Mouse (Mus musculus) MEL (cell line): ENCODE results near the gene Nup35. TPM values are rescaled to one million over a fixed set of nuclear protein-coding genes. Genes with fewer than 3 reads are reported as not detected.

ENCODE experiments used
- DNase-seq: peaks from one replicate; pipeline ENCODE4 v3.0.0; 2011; ENCODE audit warnings: low read depth, low spot score
- H3K27ac ChIP-seq: 2 replicates; pipeline ENCODE4 v1.5.1; 2012; ENCODE audit warnings: low read depth, mild to moderate bottlenecking, control low read depth, low read length, moderate library complexity; ENCODE audit not compliant: control insufficient read depth
- H3K27me3 ChIP-seq, 2 experiments: fragments of 150-350 bp in 1 of 2; sonication (generic) in 1 of 2; 2 replicates each; pipeline ENCODE4 v1.6.1; 2012; ENCODE audit warnings: low read length in 2 of 2, mild to moderate bottlenecking in 2 of 2, improper control_type of control experiment in 1 of 2, moderate library complexity in 1 of 2; ENCODE audit not compliant: insufficient read depth in 2 of 2, control insufficient read depth in 1 of 2
- H3K36me3 ChIP-seq, 2 experiments: 2 replicates each; pipeline ENCODE4 v1.6.1; 2012 to 2014; ENCODE audit warnings: low read length in 2 of 2, improper control_type of control experiment in 1 of 2, inconsistent platforms in 1 of 2, mild to moderate bottlenecking in 1 of 2; ENCODE audit not compliant: insufficient read depth in 2 of 2, control insufficient read depth in 1 of 2
- H3K4me1 ChIP-seq, 2 experiments: fragments of 150-350 bp in 1 of 2; sonication (generic) in 1 of 2; 2 replicates each; pipeline ENCODE4 v1.6.1; 2012; ENCODE audit warnings: low read length in 2 of 2, improper control_type of control experiment in 1 of 2, mild to moderate bottlenecking in 1 of 2; ENCODE audit not compliant: insufficient read depth in 2 of 2, control insufficient read depth in 1 of 2
- H3K4me3 ChIP-seq, 2 experiments: fragments of 150-350 bp in 1 of 2; sonication (generic) in 1 of 2; 2 replicates each; pipeline ENCODE4 v1.5.1; 2012; ENCODE audit warnings: low read depth in 2 of 2, low read length in 2 of 2, mild to moderate bottlenecking in 2 of 2, moderate library complexity in 2 of 2, control low read depth in 1 of 2, improper control_type of control experiment in 1 of 2; ENCODE audit not compliant: control insufficient read depth in 1 of 2, insufficient read depth in 1 of 2
- H3K79me2 ChIP-seq: 2 replicates; pipeline ENCODE4 v1.6.1; 2012; ENCODE audit warnings: mild to moderate bottlenecking, low read length, moderate library complexity; ENCODE audit not compliant: control insufficient read depth, poor library complexity, insufficient read depth
- H3K9ac ChIP-seq: 2 replicates; pipeline ENCODE4 v1.6.1; 2012; ENCODE audit warnings: low read depth, mild to moderate bottlenecking, control low read depth, low read length, moderate library complexity; ENCODE audit not compliant: control insufficient read depth, poor library complexity, severe bottlenecking
- H3K9me3 ChIP-seq: fragments of 150-350 bp; sonication (generic); replicated peaks from 2 replicates; pipeline ENCODE4 v1.6.1; 2012; ENCODE audit warnings: mild to moderate bottlenecking, low read length, improper control_type of control experiment, moderate library complexity; ENCODE audit not compliant: insufficient read depth
- BHLHE40 ChIP-seq: IDR thresholded peaks from 2 replicates; pipeline ENCODE4 v1.6.1; 2012; ENCODE audit warnings: low read depth, mild to moderate bottlenecking, inconsistent platforms, low read length, improper control_type of control experiment, borderline replicate concordance
- EP300 ChIP-seq, 2 experiments: IDR thresholded peaks; 2 replicates each; pipeline ENCODE4 v1.6.1; 2011; ENCODE audit warnings: improper control_type of control experiment in 2 of 2, low read length in 2 of 2, low read depth in 1 of 2, mild to moderate bottlenecking in 1 of 2
- GATA1 ChIP-seq: IDR thresholded peaks from 2 replicates; pipeline ENCODE4 v1.6.1; 2011; ENCODE audit warnings: low read depth, low read length, improper control_type of control experiment
- HCFC1 ChIP-seq: IDR thresholded peaks from 2 replicates; pipeline ENCODE4 v1.6.1; 2012; ENCODE audit warnings: low read depth, mild to moderate bottlenecking, inconsistent platforms, low read length, improper control_type of control experiment, moderate library complexity
- JUND ChIP-seq: IDR thresholded peaks from 2 replicates; pipeline ENCODE4 v1.6.1; 2011; ENCODE audit warnings: low read depth, mild to moderate bottlenecking, improper control_type of control experiment, low read length
- MAFK ChIP-seq: IDR thresholded peaks from 2 replicates; pipeline ENCODE4 v1.6.1; 2011; ENCODE audit warnings: low read depth, mild to moderate bottlenecking, low read length, improper control_type of control experiment, borderline replicate concordance
- MAX ChIP-seq: IDR thresholded peaks from 2 replicates; pipeline ENCODE4 v1.6.1; 2011; ENCODE audit warnings: low read length, improper control_type of control experiment
- MEF2A ChIP-seq: IDR thresholded peaks from 2 replicates; pipeline ENCODE4 v1.6.1; 2014; ENCODE audit warnings: low read depth, mild to moderate bottlenecking, inconsistent platforms, low read length, improper control_type of control experiment; ENCODE audit not compliant: poor library complexity, insufficient replicate concordance, severe bottlenecking; ENCODE audit errors: extremely low read depth
- POLR2A ChIP-seq, 2 experiments: IDR thresholded peaks; 2 replicates each; pipeline ENCODE4 v1.6.1; 2011 to 2012; ENCODE audit warnings: low read length in 2 of 2, mild to moderate bottlenecking in 2 of 2, control low read depth in 1 of 2, improper control_type of control experiment in 1 of 2, low read depth in 1 of 2, moderate library complexity in 1 of 2; ENCODE audit not compliant: control insufficient read depth in 1 of 2, insufficient read depth in 1 of 2, poor library complexity in 1 of 2
- RAD21 ChIP-seq: IDR thresholded peaks from 2 replicates; pipeline ENCODE4 v1.6.1; 2011; ENCODE audit warnings: mild to moderate bottlenecking, low read depth, low read length, improper control_type of control experiment
- RCOR1 ChIP-seq: IDR thresholded peaks from 2 replicates; pipeline ENCODE4 v1.6.1; 2012; ENCODE audit warnings: low read depth, mild to moderate bottlenecking, inconsistent platforms, low read length, improper control_type of control experiment
- SMC3 ChIP-seq: IDR thresholded peaks from 2 replicates; pipeline ENCODE4 v1.6.1; 2011; ENCODE audit warnings: low read depth, low read length, improper control_type of control experiment
- TAL1 ChIP-seq: IDR thresholded peaks from 2 replicates; pipeline ENCODE4 v1.6.1; 2012; ENCODE audit warnings: mild to moderate bottlenecking, inconsistent platforms, low read length, moderate library complexity, mixed read lengths
- TBP ChIP-seq: IDR thresholded peaks from 2 replicates; pipeline ENCODE4 v1.8.0; 2011; ENCODE audit warnings: low read depth, low read length, improper control_type of control experiment
- UBTF ChIP-seq: IDR thresholded peaks from 2 replicates; pipeline ENCODE4 v1.6.1; 2012; ENCODE audit warnings: low read depth, mild to moderate bottlenecking, inconsistent platforms, low read length, improper control_type of control experiment, moderate library complexity, borderline replicate concordance; ENCODE audit not compliant: insufficient read depth
- USF1 ChIP-seq: IDR thresholded peaks from 2 replicates; pipeline ENCODE4 v1.6.1; 2014; ENCODE audit warnings: low read depth, mild to moderate bottlenecking, inconsistent platforms, low read length, improper control_type of control experiment, moderate library complexity
- USF2 ChIP-seq, 2 experiments: IDR thresholded peaks; 2 replicates each; pipeline ENCODE4 v1.6.1; 2011 to 2012; ENCODE audit warnings: improper control_type of control experiment in 2 of 2, low read length in 2 of 2, borderline replicate concordance in 1 of 2, inconsistent platforms in 1 of 2, low read depth in 1 of 2, mild to moderate bottlenecking in 1 of 2; ENCODE audit not compliant: insufficient read depth in 1 of 2
- ZNF384 ChIP-seq: IDR thresholded peaks from 2 replicates; pipeline ENCODE4 v1.6.1; 2012; ENCODE audit warnings: low read depth, mild to moderate bottlenecking, inconsistent platforms, low read length, improper control_type of control experiment
- polyA plus RNA-seq, 2 experiments: library from polyadenylated mRNA; stranded (reverse) in 1 of 2; unstranded in 1 of 2; fragments of >175 nt in 1 of 2; fragments of >200 nt in 1 of 2; gene quantifications; 2 replicates each; pipeline versions ENCODE4 v1.2.1 to v1.2.4; 2012; ENCODE audit warnings: low replicate concordance in 2 of 2, low read depth in 1 of 2; ENCODE audit not compliant: insufficient read length in 2 of 2, insufficient read depth in 1 of 2, missing spikeins in 1 of 2
- total RNA-seq: library from RNA; depleted of rRNA; stranded (reverse); fragments of 300-350 nt; gene quantifications from 2 replicates; pipeline ENCODE4 v1.2.3, GENCODE M21; 2012

The Nup35 gene
- total and polyA plus RNA-seq, 3 experiments = 36.1 to 51.5 TPM; not detected in 1

- no peak overlapping the region for H3K4me3 ChIP-seq
- H3K9ac ChIP-seq = no peak overlapping the region
- peaks cover 1% of the 10 kb centered on the region for H3K79me2 ChIP-seq
- peaks cover 0 to 3% of the 10 kb centered on the region in 2 experiments; a peak in 1 of 4 replicates for H3K27me3 ChIP-seq
- DNase-seq = no peak
- peaks cover 3 to 9% of the 10 kb centered on the region in 2 experiments for H3K4me1 ChIP-seq
- H3K27ac ChIP-seq = no peak overlapping the region
- H3K36me3 ChIP-seq = peaks cover 0 to 3% of the 10 kb centered on the region in 2 experiments; a peak in 2 of 4 replicates
- H3K9me3 ChIP-seq = no peaks in the 10 kb centered on the region
- TF ChIP-seq EP300 (IDR thresholded peaks at IDR 0.05; ENCODE audit: low read depth in 1 of 2, low read length in 2 of 2) = no peak
- no peak for TF ChIP-seq JUND
- TF ChIP-seq TAL1 = no peak
- no peak for TF ChIP-seq USF2 (IDR thresholded peaks at IDR 0.05; ENCODE audit: borderline replicate concordance in 1 of 2, insufficient read depth in 1 of 2, low read depth in 1 of 2, low read length in 2 of 2)
- no peak for TF ChIP-seq SMC3
Measured at GRCm38 (mm10) chr2:80577286-80577685, 39.8 kb upstream of the Nup35 start.

GRCm38 (mm10) chr2:80579253-80579891 is 37.7 kb upstream of the Nup35 start:
- TF ChIP-seq MAFK (peak; percentile 78), MAX (no peak), ZNF384 (no peak), RCOR1 (peak; percentile 99), BHLHE40 (peak; percentile 30; the same call in 1 of the 2 replicates), EP300 (IDR thresholded peaks at IDR 0.05; ENCODE audit: low read depth in 1 of 2, low read length in 2 of 2) (peak in 1 of 2 experiments; percentile 31; a peak in 1 of 4 replicates)

GRCm38 (mm10) chr2:80580311-80580961 is 36.6 kb upstream of the Nup35 start:
- H3K27ac ChIP-seq = no peak overlapping the region
- H3K9me3 ChIP-seq = no peaks in the 10 kb centered on the region
- H3K9ac ChIP-seq = peak overlapping the region; percentile 79
- peaks cover 1% of the 10 kb centered on the region for H3K79me2 ChIP-seq
- peaks cover 1 to 5% of the 10 kb centered on the region in 2 experiments; a peak in 3 of 4 replicates for H3K27me3 ChIP-seq
- peak; percentile 45 for DNase-seq
- H3K4me1 ChIP-seq = peaks cover 3 to 9% of the 10 kb centered on the region in 2 experiments
- peak overlapping the region; percentile 74 to 81 for H3K4me3 ChIP-seq
- peaks cover 0 to 3% of the 10 kb centered on the region in 2 experiments; a peak in 2 of 4 replicates for H3K36me3 ChIP-seq
- TF ChIP-seq MEF2A (no peak), GATA1 (no peak), JUND (no peak), MAFK (no peak), POLR2A (IDR thresholded peaks at IDR 0.05; ENCODE audit: control insufficient read depth in 1 of 2, insufficient read depth in 1 of 2, low read depth in 1 of 2, low read length in 2 of 2, poor library complexity in 1 of 2) (no peak), HCFC1 (0 out of 2 replicates have a peak, but pooled peaks have one; percentile 18), RAD21 (no peak), TBP (no peak), UBTF (peak; percentile 72; the same call in 1 of the 2 replicates), BHLHE40 (no peak), TAL1 (no peak), USF1 (no peak), ZNF384 (no peak)

More at GRCm38 (mm10) chr2:80579253-80579891, 37.7 kb upstream of the Nup35 start:
- H3K79me2 ChIP-seq = peaks cover 1% of the 10 kb centered on the region
- H3K27ac ChIP-seq = no peak overlapping the region
- peak; percentile 75 for DNase-seq
- peaks cover 0 to 3% of the 10 kb centered on the region in 2 experiments; a peak in 2 of 4 replicates for H3K36me3 ChIP-seq
- H3K4me1 ChIP-seq = peaks cover 3 to 9% of the 10 kb centered on the region in 2 experiments
- H3K9ac ChIP-seq = no peak overlapping the region
- no peaks in the 10 kb centered on the region for H3K9me3 ChIP-seq
- no peak overlapping the region for H3K4me3 ChIP-seq
- H3K27me3 ChIP-seq = peaks cover 0 to 5% of the 10 kb centered on the region in 2 experiments; a peak in 3 of 4 replicates
